In genomic region chr15:62986147-62986546, GRCm38 (mm10) we compare ENCODE assay signal across 19 mouse cellular contexts.
"Had no signal": no experiment of that assay in that cellular context is flagged by ENCODE, and none has a peak within 500 bp of the region (broad histone marks: within the 10 kb centered on the region; RNA-seq: fewer than 3 reads in every experiment).

No protein-coding gene starts in this region.

- H3K4me3 ChIP-seq: layer of hippocampus, adult 2 months; left cerebral cortex, adult 2 months; liver, embryonic 13.5 days; midbrain, embryonic 12.5 days; midbrain, embryonic 15.5 days; myocyte; neural tube, embryonic 13.5 days had no signal

- DNase-seq: kidney, adult 2 months; kidney, postnatal 25 days; layer of hippocampus, postnatal 36 days; liver, embryonic 13.5 days; retina, postnatal 1 day; right cerebral cortex, postnatal 25 days; spleen, adult 18-20 months; thymus, adult 2 months; thymus, postnatal 14 days; thymus, postnatal 4 days had no signal

- ATAC-seq: intestine, postnatal 0 days; midbrain, embryonic 15.5 days had no signal

- H3K9me3 ChIP-seq: liver, embryonic 13.5 days; midbrain, embryonic 12.5 days; midbrain, embryonic 15.5 days; neural tube, embryonic 13.5 days had no signal

- H3K9ac ChIP-seq: liver, embryonic 13.5 days; midbrain, embryonic 12.5 days; midbrain, embryonic 15.5 days; neural tube, embryonic 13.5 days had no signal

- H3K36me3 ChIP-seq: liver, embryonic 13.5 days; midbrain, embryonic 12.5 days; midbrain, embryonic 15.5 days; neural tube, embryonic 13.5 days had no signal

- H3K27ac ChIP-seq: kidney, postnatal 0 days; layer of hippocampus, adult 2 months; left cerebral cortex, adult 2 months; liver, embryonic 13.5 days; macrophage; midbrain, embryonic 12.5 days; midbrain, embryonic 15.5 days; neural tube, embryonic 13.5 days had no signal

- H3K4me2 ChIP-seq: liver, embryonic 13.5 days; midbrain, embryonic 12.5 days; midbrain, embryonic 15.5 days; neural tube, embryonic 13.5 days had no signal

- H3K4me1 ChIP-seq: liver, embryonic 13.5 days; midbrain, embryonic 12.5 days; midbrain, embryonic 15.5 days; neural tube, embryonic 13.5 days had no signal

- H3K27me3 ChIP-seq: liver, embryonic 13.5 days; midbrain, embryonic 12.5 days; midbrain, embryonic 15.5 days; neural tube, embryonic 13.5 days had no signal
